Mouse (Mus musculus): ENCODE results near the gene Rrp9. TPM values are rescaled to one million over a fixed set of nuclear protein-coding genes. Genes with fewer than 3 reads are reported as not detected.

Rrp9 gene
- polyA plus RNA-seq, 1 experiment = 109 TPM

DNA sequence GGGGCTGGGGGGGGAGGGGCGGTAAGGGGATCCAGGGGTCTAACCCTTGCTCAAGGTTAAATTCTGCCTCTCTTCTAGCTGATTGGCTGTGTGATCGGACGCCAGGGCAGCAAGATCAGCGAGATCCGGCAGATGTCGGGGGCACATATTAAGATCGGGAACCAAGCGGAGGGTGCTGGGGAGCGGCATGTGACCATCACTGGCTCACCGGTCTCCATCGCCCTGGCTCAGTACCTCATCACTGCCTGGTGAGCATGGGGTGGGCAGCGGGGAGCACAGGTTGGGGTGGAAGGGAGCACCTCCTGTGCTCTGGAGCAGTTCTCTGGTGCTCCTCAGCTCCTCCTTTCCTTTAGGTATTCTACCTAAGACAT lies 13.3 kb upstream of the Rrp9 start:
- peaks cover 24% of the 10 kb centered on the region for H3K79me3 ChIP-seq (ENCODE audit: low read depth)
- H3ac ChIP-seq (ENCODE audit: control insufficient read depth, insufficient read length, low read depth) = no peak overlapping the region
- H3K36me3 ChIP-seq (ENCODE audit: control insufficient read depth, insufficient read depth) = peaks cover 65% of the 10 kb centered on the region
- TF ChIP-seq FOSL1 (IDR thresholded peaks at IDR 0.05; ENCODE audit: insufficient read depth, low read length, poor library complexity, severe bottlenecking) (no peak), CTCF (IDR thresholded peaks at IDR 0.05; ENCODE audit: control insufficient read depth, insufficient read depth, insufficient read length) (no peak), MYOD1 (IDR thresholded peaks at IDR 0.05; ENCODE audit: control insufficient read depth, insufficient read length, low read depth) (no peak), MAX (IDR thresholded peaks at IDR 0.05) (no peak), CEBPB (IDR thresholded peaks at IDR 0.05; ENCODE audit: low read depth) (no peak), MYOG (IDR thresholded peaks at IDR 0.05; ENCODE audit: control insufficient read depth, extremely low read depth, insufficient read length) (no peak), USF1 (IDR thresholded peaks at IDR 0.05; ENCODE audit: low read depth) (no peak)
- no peak overlapping the region for H3K4me3 ChIP-seq (ENCODE audit: insufficient read depth, poor library complexity, severe bottlenecking)
- H3K27me3 ChIP-seq (ENCODE audit: control insufficient read depth, insufficient read depth, insufficient read length) = no peaks in the 10 kb centered on the region
- peaks cover 35% of the 10 kb centered on the region for H3K79me2 ChIP-seq (ENCODE audit: control insufficient read depth, insufficient read depth)

DNA sequence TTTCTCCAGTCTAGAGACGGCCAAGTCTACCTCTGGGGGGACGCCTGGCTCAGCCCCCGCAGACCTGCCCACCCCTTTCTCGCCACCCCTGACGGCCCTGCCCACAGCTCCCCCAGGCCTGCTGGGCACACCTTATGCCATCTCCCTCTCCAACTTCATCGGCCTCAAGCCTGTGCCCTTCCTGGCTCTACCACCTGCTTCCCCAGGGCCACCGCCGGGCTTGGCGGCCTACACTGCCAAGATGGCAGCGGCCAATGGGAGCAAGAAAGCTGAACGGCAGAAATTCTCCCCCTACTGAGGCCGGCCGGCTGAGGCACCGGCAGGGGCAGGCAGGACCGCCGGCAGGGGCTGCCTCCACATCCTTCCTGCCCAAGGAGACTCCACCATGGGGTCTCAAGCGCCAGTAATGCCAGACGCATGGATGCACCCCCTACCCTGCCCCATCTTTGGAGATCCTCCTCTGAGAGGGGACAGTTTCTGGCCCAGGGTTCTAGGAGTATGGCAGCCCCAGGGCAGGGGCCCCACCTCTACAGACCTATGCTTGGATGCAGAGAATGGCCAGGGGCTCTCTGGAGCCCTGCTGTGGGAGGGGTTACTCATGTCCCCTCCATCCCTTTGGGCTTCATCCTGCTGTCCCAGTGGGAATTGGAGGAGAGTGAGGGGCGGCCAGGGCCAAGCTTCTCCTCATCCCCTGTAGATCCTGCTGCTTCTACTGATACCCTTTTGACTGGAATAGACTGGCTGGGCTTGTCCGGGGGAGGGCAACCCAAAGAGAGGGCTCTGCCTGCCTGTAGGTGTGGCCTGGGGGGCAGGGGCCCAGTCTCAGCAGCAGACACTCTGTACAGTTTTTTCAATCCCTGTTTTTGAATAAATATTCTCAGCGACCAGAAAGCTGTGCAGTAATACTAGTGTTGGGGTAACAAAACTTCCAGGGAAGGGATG lies 12.4 kb upstream of the Rrp9 start:
- H3K36me3 ChIP-seq (ENCODE audit: control insufficient read depth, insufficient read depth) = peaks cover 58% of the 10 kb centered on the region
- no peak overlapping the region for H3K4me3 ChIP-seq (ENCODE audit: insufficient read depth, poor library complexity, severe bottlenecking)
- H3K79me2 ChIP-seq (ENCODE audit: control insufficient read depth, insufficient read depth) = peaks cover 25% of the 10 kb centered on the region
- peaks cover 14% of the 10 kb centered on the region for H3K79me3 ChIP-seq (ENCODE audit: low read depth)
- H3ac ChIP-seq (ENCODE audit: control insufficient read depth, insufficient read length, low read depth) = no peak overlapping the region
- no peak for TF ChIP-seq MYOG (IDR thresholded peaks at IDR 0.05; ENCODE audit: control insufficient read depth, extremely low read depth, insufficient read length)
- no peak for TF ChIP-seq MYOD1 (IDR thresholded peaks at IDR 0.05; ENCODE audit: control insufficient read depth, insufficient read length, low read depth)
- TF ChIP-seq USF1 (IDR thresholded peaks at IDR 0.05; ENCODE audit: low read depth) = no peak
- TF ChIP-seq FOSL1 (IDR thresholded peaks at IDR 0.05; ENCODE audit: insufficient read depth, low read length, poor library complexity, severe bottlenecking) = no peak
- TF ChIP-seq CTCF (IDR thresholded peaks at IDR 0.05; ENCODE audit: control insufficient read depth, insufficient read depth, insufficient read length) = no peak
- TF ChIP-seq MAX (IDR thresholded peaks at IDR 0.05) = no peak
- TF ChIP-seq CEBPB (IDR thresholded peaks at IDR 0.05; ENCODE audit: low read depth) = no peak
- H3K27me3 ChIP-seq (ENCODE audit: control insufficient read depth, insufficient read depth, insufficient read length) = no peaks in the 10 kb centered on the region

DNA sequence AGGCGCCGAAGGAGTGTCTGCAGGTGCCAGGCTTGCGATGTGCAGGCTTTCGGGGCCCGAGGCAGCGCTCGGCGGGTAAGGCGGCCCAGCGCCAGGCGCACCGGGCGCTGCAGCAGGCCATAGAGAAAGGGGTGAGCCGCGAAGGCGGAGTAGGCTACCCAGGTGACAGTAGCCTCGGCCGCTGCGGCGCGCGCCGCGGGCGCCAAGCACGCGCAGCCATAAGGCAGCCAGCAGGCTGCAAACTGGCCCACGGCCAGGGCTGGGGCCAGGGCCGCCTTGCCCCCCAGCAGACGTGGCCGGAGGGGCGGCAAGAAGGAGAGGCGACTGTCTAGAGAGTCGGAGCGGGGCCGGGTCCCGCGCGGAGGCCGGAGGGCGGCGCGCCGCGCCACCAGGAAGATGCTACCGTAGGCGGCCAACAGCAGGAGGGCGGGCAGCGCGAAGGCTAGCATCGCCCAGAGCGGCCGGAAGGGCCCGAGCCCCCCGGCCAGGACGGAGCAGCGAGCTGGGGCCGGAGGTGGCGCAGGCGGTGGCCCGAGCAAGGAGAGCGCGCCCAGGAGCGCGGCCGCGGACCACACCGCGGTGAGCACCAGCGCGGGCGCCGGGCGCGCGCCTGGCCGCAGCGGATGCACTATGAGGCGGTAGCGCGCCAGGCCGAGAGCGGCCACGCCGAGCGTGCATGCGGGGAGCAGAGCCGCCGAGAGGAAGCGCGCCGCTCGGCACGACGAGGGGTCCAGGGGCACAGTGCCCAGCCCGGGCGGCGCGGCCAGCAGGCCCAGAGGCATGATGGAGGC lies 10.8 kb upstream of the Rrp9 start:
- H3K4me3 ChIP-seq (ENCODE audit: insufficient read depth, poor library complexity, severe bottlenecking) = no peak overlapping the region
- H3K79me3 ChIP-seq (ENCODE audit: low read depth) = peaks cover 3% of the 10 kb centered on the region
- peaks cover 46% of the 10 kb centered on the region for H3K36me3 ChIP-seq (ENCODE audit: control insufficient read depth, insufficient read depth)
- H3ac ChIP-seq (ENCODE audit: control insufficient read depth, insufficient read length, low read depth) = no peak overlapping the region
- H3K79me2 ChIP-seq (ENCODE audit: control insufficient read depth, insufficient read depth) = peaks cover 10% of the 10 kb centered on the region
- TF ChIP-seq CTCF (IDR thresholded peaks at IDR 0.05; ENCODE audit: control insufficient read depth, insufficient read depth, insufficient read length) = no peak
- TF ChIP-seq CEBPB (IDR thresholded peaks at IDR 0.05; ENCODE audit: low read depth) = no peak
- TF ChIP-seq USF1 (IDR thresholded peaks at IDR 0.05; ENCODE audit: low read depth) = no peak
- TF ChIP-seq FOSL1 (IDR thresholded peaks at IDR 0.05; ENCODE audit: insufficient read depth, low read length, poor library complexity, severe bottlenecking) = no peak
- no peak for TF ChIP-seq MAX (IDR thresholded peaks at IDR 0.05)
- no peaks in the 10 kb centered on the region for H3K27me3 ChIP-seq (ENCODE audit: control insufficient read depth, insufficient read depth, insufficient read length)

DNA sequence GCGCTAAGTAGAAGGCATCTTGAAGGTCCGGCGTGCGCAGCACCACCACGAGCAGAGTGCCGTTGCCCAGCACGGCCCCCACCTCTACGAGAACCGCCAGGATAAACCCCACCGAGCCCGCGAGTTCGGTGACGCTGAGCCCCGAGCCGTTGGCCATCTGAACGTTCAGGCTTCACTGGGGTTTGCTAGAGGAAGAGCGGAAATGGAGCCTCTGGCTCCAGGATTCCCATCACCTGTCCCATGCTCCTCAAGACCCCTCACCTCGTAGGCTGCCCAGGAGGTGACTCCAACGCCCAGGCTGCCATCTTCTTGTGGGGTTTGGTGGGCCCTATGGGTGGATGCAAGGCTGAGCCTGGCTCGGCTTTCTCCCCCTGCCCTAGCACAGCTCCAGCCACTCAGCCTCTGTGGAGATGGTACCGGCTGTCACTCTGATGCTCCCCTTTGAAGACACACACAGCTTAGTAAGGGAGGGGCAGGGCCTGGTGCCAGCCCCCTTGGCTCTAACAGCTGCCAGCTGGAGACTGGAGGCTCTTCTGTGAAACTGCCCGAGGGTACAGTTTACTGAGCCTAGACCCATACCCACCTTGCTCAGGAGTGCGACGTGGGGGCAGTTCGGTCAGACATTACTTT lies 10.1 kb upstream of the Rrp9 start, which contains the start of gene Gpr62:
Gene Gpr62, minus strand, starts transcription at position 368 of the 630 bp plus-strand sequence.
- H3ac ChIP-seq (ENCODE audit: control insufficient read depth, insufficient read length, low read depth) = no peak within 1 kb of the TSS

DNA sequence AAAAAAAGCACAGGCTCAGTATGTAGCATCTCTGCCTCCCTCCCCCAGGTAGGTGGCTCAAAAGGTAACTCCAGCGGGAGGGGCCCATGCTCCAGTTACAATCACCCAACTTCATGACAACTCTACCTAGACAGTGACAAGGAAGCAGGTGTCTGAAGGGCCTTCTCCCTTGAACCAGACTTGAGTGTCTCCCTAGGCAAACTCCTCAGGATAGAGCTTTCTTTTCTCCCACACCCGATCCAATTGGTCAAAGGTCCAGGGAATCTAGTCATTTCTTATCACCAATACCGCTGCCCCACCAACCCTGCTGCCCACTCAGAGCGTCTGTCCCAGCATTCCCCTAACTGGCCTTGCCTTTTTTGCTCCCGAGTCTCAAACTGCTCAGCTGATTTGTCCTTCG lies 9.0 kb upstream of the Rrp9 start:
- Histone ChIP-seq H3K27me3 (ENCODE audit: control insufficient read depth, insufficient read depth, insufficient read length) (no peaks in the 10 kb centered on the region), H3K36me3 (ENCODE audit: control insufficient read depth, insufficient read depth) (peaks cover 32% of the 10 kb centered on the region), H3K79me3 (ENCODE audit: low read depth) (no peaks in the 10 kb centered on the region), H3ac (ENCODE audit: control insufficient read depth, insufficient read length, low read depth) (no peak overlapping the region), H3K79me2 (ENCODE audit: control insufficient read depth, insufficient read depth) (no peaks in the 10 kb centered on the region), H3K4me3 (ENCODE audit: insufficient read depth, poor library complexity, severe bottlenecking) (no peak overlapping the region)
- TF ChIP-seq FOSL1 (IDR thresholded peaks at IDR 0.05; ENCODE audit: insufficient read depth, low read length, poor library complexity, severe bottlenecking) (no peak), CTCF (IDR thresholded peaks at IDR 0.05; ENCODE audit: control insufficient read depth, insufficient read depth, insufficient read length) (no peak), USF1 (IDR thresholded peaks at IDR 0.05; ENCODE audit: low read depth) (no peak)

More for the DNA sequence above, 10.1 kb upstream of the Rrp9 start, which contains the start of gene Gpr62:
- no peak for TF ChIP-seq CTCF (IDR thresholded peaks at IDR 0.05; ENCODE audit: control insufficient read depth, insufficient read depth, insufficient read length)
- no peak within 1 kb of the TSS for H3K4me3 ChIP-seq (ENCODE audit: insufficient read depth, poor library complexity, severe bottlenecking)
- H3K79me3 ChIP-seq (ENCODE audit: low read depth) = no peaks in the 10 kb centered on the region
- peaks cover 39% of the 10 kb centered on the region for H3K36me3 ChIP-seq (ENCODE audit: control insufficient read depth, insufficient read depth)
- H3K79me2 ChIP-seq (ENCODE audit: control insufficient read depth, insufficient read depth) = peaks cover 3% of the 10 kb centered on the region
- no peaks in the 10 kb centered on the region for H3K27me3 ChIP-seq (ENCODE audit: control insufficient read depth, insufficient read depth, insufficient read length)

Data from C2C12 (cell line).